Mouse (Mus musculus): ENCODE results near the gene Zfp574. TPM values are rescaled to one million over a fixed set of nuclear protein-coding genes. Genes with fewer than 3 reads are reported as not detected.

Zfp574 gene
- total RNA-seq, 2 experiments from 2014 or later = 4.5 to 7.5 TPM

Other genes starting within 250 kb of the Zfp574 start
- gene Gm9844, start 210.4 kb upstream of the Zfp574 start, total RNA-seq (2015; ENCODE audit: low replicate concordance) = not detected in 2 replicates
- gene Gm9844, start 210.4 kb upstream of the Zfp574 start, total RNA-seq (2017; ENCODE audit: low replicate concordance) = 0.90 and 3.6 TPM in 2 replicates
- gene Lypd4, start 202.6 kb upstream of the Zfp574 start, total RNA-seq (2015; ENCODE audit: low replicate concordance) = not detected in 2 replicates
- not detected in 2 replicates for gene Lypd4, start 202.6 kb upstream of the Zfp574 start, total RNA-seq (2017; ENCODE audit: low replicate concordance)
- not detected in 2 replicates for gene Dmrtc2, start 202.5 kb upstream of the Zfp574 start, total RNA-seq (2015; ENCODE audit: low replicate concordance)
- gene Dmrtc2, start 202.5 kb upstream of the Zfp574 start, total RNA-seq (2017; ENCODE audit: low replicate concordance) = not detected in 2 replicates
- 818 and 840 TPM in 2 replicates for gene Rps19, start 188.2 kb upstream of the Zfp574 start, total RNA-seq (2015; ENCODE audit: low replicate concordance)
- 217 and 310 TPM in 2 replicates for gene Rps19, start 188.2 kb upstream of the Zfp574 start, total RNA-seq (2017; ENCODE audit: low replicate concordance)
- gene Cd79a, start 175.2 kb upstream of the Zfp574 start, total RNA-seq (2015; ENCODE audit: low replicate concordance) = 56.2 and 74.6 TPM in 2 replicates
- gene Cd79a, start 175.2 kb upstream of the Zfp574 start, total RNA-seq (2017; ENCODE audit: low replicate concordance) = 12.7 and 14.7 TPM in 2 replicates
- 36.4 and 59.1 TPM in 2 replicates for gene Arhgef1, start 169.7 kb upstream of the Zfp574 start, total RNA-seq (2015; ENCODE audit: low replicate concordance)
- 35.8 and 40.3 TPM in 2 replicates for gene Arhgef1, start 169.7 kb upstream of the Zfp574 start, total RNA-seq (2017; ENCODE audit: low replicate concordance)
- gene Gm4881, start 128.1 kb upstream of the Zfp574 start, total RNA-seq (2015; ENCODE audit: low replicate concordance) = not detected in 2 replicates
- gene Gm4881, start 128.1 kb upstream of the Zfp574 start, total RNA-seq (2017; ENCODE audit: low replicate concordance) = not detected in 2 replicates
- gene Rabac1, start 99.8 kb upstream of the Zfp574 start, total RNA-seq (2015; ENCODE audit: low replicate concordance) = 8.3 and 8.8 TPM in 2 replicates
- 7.3 and 18.0 TPM in 2 replicates for gene Rabac1, start 99.8 kb upstream of the Zfp574 start, total RNA-seq (2017; ENCODE audit: low replicate concordance)
- 5.4 and 15.1 TPM in 2 replicates for gene Atp1a3, start 66.6 kb upstream of the Zfp574 start, total RNA-seq (2015; ENCODE audit: low replicate concordance)
- 3.3 TPM in 1 of 2 replicates, not detected in the other for gene Atp1a3, start 66.6 kb upstream of the Zfp574 start, total RNA-seq (2017; ENCODE audit: low replicate concordance)
- 5.4 and 12.3 TPM in 2 replicates for gene Grik5, start 221 bp upstream of the Zfp574 start, total RNA-seq (2015; ENCODE audit: low replicate concordance)
- 2.2 and 3.7 TPM in 2 replicates for gene Grik5, start 221 bp upstream of the Zfp574 start, total RNA-seq (2017; ENCODE audit: low replicate concordance)
- 4.2 and 6.1 TPM in 2 replicates for gene Pou2f2, start 107.2 kb downstream of the Zfp574 start, total RNA-seq (2015; ENCODE audit: low replicate concordance)
- gene Pou2f2, start 107.2 kb downstream of the Zfp574 start, total RNA-seq (2017; ENCODE audit: low replicate concordance) = 1.6 and 2.7 TPM in 2 replicates
- gene Dedd2, start 148.0 kb downstream of the Zfp574 start, total RNA-seq (2015; ENCODE audit: low replicate concordance) = 29.9 and 31.4 TPM in 2 replicates
- 87.7 and 89.0 TPM in 2 replicates for gene Dedd2, start 148.0 kb downstream of the Zfp574 start, total RNA-seq (2017; ENCODE audit: low replicate concordance)
- 18.0 and 32.8 TPM in 2 replicates for gene Zfp526, start 148.9 kb downstream of the Zfp574 start, total RNA-seq (2015; ENCODE audit: low replicate concordance)
- 27.6 and 29.6 TPM in 2 replicates for gene Zfp526, start 148.9 kb downstream of the Zfp574 start, total RNA-seq (2017; ENCODE audit: low replicate concordance)
- gene Gsk3a, start 165.3 kb downstream of the Zfp574 start, total RNA-seq (2015; ENCODE audit: low replicate concordance) = 122 and 132 TPM in 2 replicates
- 53.0 and 74.3 TPM in 2 replicates for gene Gsk3a, start 165.3 kb downstream of the Zfp574 start, total RNA-seq (2017; ENCODE audit: low replicate concordance)
- gene Erf, start 178.2 kb downstream of the Zfp574 start, total RNA-seq (2015; ENCODE audit: low replicate concordance) = 0.72 and 3.4 TPM in 2 replicates
- gene Erf, start 178.2 kb downstream of the Zfp574 start, total RNA-seq (2017; ENCODE audit: low replicate concordance) = 0.61 and 1.8 TPM in 2 replicates
- gene Cic, start 195.1 kb downstream of the Zfp574 start, total RNA-seq (2015; ENCODE audit: low replicate concordance) = 114 and 181 TPM in 2 replicates
- gene Cic, start 195.1 kb downstream of the Zfp574 start, total RNA-seq (2017; ENCODE audit: low replicate concordance) = 70.5 and 90.7 TPM in 2 replicates
- 20.2 and 26.8 TPM in 2 replicates for gene Pafah1b3, start 225.4 kb downstream of the Zfp574 start, total RNA-seq (2015; ENCODE audit: low replicate concordance)
- 8.9 and 17.3 TPM in 2 replicates for gene Pafah1b3, start 225.4 kb downstream of the Zfp574 start, total RNA-seq (2017; ENCODE audit: low replicate concordance)
- gene Prr19, start 228.8 kb downstream of the Zfp574 start, total RNA-seq (2015; ENCODE audit: low replicate concordance) = not detected in 2 replicates
- not detected in 2 replicates for gene Prr19, start 228.8 kb downstream of the Zfp574 start, total RNA-seq (2017; ENCODE audit: low replicate concordance)
- not detected in 2 replicates for gene Tmem145, start 233.5 kb downstream of the Zfp574 start, total RNA-seq (2015; ENCODE audit: low replicate concordance)
- gene Tmem145, start 233.5 kb downstream of the Zfp574 start, total RNA-seq (2017; ENCODE audit: low replicate concordance) = not detected in 2 replicates
- gene Megf8, start 244.6 kb downstream of the Zfp574 start, total RNA-seq (2015; ENCODE audit: low replicate concordance) = 0.42 TPM in 1 of 2 replicates, not detected in the other
- 0.64 TPM in 1 of 2 replicates, not detected in the other for gene Megf8, start 244.6 kb downstream of the Zfp574 start, total RNA-seq (2017; ENCODE audit: low replicate concordance)